Mouse (Mus musculus) intestine, embryonic 16.5 days (tissue): ENCODE results near the gene Bloc1s6. TPM values are rescaled to one million over a fixed set of nuclear protein-coding genes. Genes with fewer than 3 reads are reported as not detected.

ENCODE experiments used
- polyA plus RNA-seq: library from polyadenylated mRNA; unstranded; fragments of >200 nt; fragmentation: Nextera tagmentation; extraction: Ambion mirVana; gene quantifications from 2 replicates; pipeline ENCODE4 v1.2.1, GENCODE M21; 2015

Gene Bloc1s6
- polyA plus RNA-seq, 1 experiment from 2014 or later, result 54.4 TPM

Other genes with a start within 250 kb of the Bloc1s6 start
- 22.3 and 22.8 TPM in 2 replicates for gene Gatm, start 127.2 kb upstream of the Bloc1s6 start, polyA plus RNA-seq
- 8.7 and 10.1 TPM in 2 replicates for gene AA467197, start 101.5 kb upstream of the Bloc1s6 start, polyA plus RNA-seq
- 8.1 and 10.1 TPM in 2 replicates for gene Slc30a4, start 35.8 kb upstream of the Bloc1s6 start, polyA plus RNA-seq
- 40.1 and 44.8 TPM in 2 replicates for gene Sqor, start 26.7 kb downstream of the Bloc1s6 start, polyA plus RNA-seq